Mouse (Mus musculus) c-Kit-positive CD71-negative TER-119-negative erythroid progenitor cells, embryonic 14.5 days (primary cell): ENCODE data around the gene Helq.

Experiments
- DNase-seq: peaks from one replicate; pipeline ENCODE4 v3.0.0-alpha.2; 2013; ENCODE audit warnings: low read depth

Helq gene

DNA sequence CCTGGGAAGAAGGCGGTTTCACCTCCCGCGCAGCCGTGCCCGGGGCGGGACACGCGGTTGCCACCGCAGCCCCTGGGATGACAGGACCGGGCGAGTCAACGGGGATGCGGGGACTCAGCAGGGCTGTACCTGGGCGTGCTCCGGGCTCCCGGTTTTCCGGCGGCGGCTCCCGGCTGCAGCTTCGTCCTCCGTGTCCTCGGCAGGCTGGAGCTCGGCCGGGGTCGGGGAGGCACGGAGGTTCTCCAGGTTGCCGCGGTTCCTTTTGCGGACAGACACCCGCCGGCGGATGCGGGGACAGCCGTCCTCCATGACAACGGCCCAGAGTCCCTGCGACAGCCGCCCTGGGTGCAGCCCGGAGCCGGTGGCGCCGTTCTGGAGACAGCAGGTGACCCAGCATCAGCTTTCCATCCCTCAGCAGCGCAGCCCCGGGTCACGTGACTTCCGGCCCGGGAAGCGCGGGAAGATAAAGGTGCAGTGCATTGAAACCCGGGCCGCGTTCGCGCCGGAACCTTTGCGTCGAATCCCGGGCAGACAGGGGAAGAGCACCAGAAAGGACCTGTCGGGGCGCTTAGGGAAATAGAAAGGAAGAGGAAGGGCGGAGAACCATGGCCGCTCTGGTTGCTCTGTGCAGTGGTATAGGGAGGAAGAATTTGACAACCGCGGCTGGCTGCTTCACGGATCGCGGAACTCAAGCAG is at the start of gene Helq, which contains the start of gene Mrps18c:
Gene Helq (minus strand): TSS at position 434 of the 696 bp plus-strand sequence.
Gene Mrps18c (plus strand): TSS at position 463 of the 696 bp plus-strand sequence.
- peak; percentile 88 for DNase-seq

DNA sequence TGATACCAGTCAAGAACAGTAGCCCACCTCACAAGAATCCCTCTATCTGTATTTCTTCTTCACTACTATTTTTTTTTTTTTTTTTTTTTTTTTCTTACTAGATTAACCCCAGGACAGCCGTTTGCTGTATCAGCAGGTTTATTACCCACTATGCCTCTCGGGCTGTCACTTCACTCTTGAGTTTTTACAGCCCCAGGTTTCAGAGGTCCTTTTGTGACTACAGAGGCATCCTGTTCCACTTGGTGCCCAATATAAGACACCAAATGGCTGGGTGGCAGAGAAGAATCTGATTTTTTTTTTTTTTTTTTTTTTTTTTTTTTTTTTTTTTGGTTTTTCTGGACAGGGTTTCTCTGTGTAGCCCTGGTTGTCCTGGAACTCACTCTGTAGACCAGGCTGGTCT is 48.7 kb upstream of the Helq start:
- no peak for DNase-seq

DNA sequence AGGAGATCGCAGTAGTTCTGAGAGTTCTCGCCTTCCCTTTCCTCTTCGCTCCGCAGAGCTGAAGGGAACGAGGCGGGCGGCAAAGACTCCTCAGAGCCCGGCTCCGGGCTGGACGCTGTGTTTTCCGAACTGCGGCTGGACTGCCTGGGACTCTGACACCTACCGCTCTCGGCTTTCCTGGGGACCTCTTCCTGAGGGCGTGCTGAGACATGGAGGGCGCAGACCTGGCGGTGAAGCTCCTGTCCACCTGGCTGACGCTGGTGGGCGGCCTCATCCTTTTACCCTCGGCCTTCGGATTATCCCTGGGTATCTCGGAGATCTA is 48.2 kb upstream of the Helq start:
- DNase-seq, result no peak

DNA sequence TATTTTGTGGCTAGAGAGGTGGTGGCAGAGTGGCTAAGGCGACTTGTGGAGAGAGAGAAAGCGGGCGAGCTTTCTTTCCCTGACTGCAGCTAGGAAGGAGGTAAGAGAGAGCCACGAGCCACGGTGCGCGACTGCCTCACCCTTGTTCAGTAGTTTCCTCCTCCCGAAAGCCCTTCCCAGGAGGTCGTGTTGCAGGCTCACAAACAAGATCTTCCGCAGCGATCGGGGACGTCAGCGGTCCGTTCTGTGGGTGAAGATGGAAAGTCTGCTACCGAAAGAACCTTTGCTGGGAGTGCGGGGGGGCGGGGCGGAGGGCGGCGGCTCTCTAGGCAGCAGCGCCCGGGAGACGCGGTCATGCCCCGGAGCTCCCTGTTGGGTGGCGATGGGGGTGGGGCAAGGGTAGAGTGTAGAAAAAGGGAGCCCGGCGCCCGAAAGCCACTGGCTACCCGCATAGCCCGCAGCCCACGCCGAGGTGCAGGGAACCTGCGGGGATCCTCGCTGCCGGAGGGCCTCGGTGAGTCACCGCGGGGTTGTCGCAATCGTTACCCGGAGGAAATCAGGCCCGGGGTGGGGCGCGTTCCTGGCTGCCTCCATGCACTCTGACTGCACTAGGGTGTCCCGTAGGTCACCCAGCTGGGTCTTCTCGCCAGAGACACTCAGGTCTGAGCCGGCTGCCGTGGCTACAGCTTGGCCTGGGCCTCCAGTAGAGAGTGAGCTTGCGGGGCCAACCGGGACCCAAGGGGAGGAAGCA is 47.6 kb upstream of the Helq start:
- peak; percentile 52 for DNase-seq

DNA sequence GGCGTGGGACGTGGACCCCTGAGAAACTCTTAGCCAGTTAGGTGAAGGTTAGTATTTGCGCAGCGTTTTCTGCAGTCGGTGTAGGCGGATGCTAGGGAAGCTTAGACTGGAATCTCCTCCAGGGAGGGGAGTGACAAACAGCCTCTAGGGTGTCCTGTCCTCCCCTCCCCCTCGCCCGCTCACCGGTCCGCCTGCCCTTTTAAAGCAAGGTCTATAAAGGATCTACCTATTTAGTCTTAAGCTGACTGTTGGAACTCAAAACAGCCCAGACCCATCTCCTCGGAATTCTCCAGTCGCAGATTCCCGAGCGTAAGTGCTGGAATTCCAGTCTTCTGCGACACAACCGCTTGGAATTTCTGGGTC is 47.1 kb upstream of the Helq start, which contains the start of gene Gpat3:
Gene Gpat3 (plus strand): TSS at position 229 of the 363 bp plus-strand sequence.
- DNase-seq, result no peak

DNA sequence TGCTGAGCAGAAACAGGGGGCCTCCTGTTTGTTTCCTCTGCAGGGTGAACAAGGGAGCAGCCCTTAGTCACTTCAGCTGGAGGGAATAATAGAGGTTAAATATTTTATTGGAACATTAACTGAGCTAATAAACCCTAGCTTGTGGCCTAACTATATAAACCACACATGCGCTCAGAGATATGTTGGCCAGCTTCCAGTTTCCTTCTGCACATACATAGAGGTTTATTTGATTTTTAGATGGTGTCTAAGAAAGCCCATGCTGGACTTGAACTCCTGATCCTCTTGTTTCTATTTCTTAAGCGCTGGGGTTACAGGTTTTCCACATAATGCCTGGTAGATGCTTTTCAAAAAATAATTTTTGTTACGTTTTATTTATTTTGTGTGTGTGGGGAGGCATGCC is 46.1 kb upstream of the Helq start:
- DNase-seq, result no peak

DNA sequence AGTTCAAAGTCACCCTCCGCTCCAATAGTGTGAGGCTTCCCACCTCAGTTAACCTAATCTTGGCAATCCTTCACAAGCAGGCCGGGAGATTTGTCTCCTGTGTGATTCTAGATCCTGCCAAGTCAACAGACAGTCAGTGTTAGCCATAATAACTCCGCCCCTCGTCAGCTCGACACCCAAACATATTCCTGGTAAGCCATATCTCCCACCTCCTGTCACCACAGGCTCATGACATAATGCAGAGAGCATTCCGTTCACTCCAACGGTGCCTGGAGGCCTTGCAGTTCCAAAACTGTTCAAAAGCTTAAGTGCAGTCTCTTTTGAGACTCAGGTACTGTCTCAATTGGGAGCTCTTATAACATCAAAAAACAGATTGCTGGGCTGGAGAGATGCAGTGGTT is 39.5 kb upstream of the Helq start:
- DNase-seq, result no peak

DNA sequence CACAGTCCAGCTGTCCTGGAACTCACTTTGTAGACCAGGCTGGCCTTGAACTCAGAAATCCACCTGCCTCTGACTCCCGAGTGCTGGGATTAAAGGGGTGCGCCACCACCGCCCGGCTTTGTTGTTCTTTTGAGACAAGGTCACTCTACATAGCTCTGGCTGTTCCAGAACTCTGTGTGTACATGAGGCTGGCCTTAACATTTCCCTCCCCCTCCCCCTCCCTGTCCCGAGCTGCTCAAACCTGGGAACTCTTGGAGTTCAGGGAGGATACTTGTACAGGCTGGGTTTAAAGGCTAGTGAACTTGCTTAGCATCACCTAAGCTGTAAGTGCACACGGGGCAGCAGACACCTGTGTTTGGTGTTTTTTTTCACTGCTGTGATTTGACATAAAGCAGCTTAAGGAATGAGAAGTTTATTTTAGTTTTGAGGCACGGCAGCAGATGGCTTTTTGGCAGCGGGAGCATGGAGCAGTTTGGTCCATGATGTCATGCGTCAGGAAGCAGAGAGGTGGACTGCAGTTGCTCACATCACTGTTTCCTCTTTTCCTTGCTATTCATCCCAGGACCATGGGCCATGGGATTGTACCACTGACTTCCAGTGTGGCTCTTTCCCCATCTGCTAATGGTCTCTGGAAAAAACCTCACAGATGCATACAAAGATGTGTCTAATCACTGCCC is 37.6 kb upstream of the Helq start:
- no peak for DNase-seq

DNA sequence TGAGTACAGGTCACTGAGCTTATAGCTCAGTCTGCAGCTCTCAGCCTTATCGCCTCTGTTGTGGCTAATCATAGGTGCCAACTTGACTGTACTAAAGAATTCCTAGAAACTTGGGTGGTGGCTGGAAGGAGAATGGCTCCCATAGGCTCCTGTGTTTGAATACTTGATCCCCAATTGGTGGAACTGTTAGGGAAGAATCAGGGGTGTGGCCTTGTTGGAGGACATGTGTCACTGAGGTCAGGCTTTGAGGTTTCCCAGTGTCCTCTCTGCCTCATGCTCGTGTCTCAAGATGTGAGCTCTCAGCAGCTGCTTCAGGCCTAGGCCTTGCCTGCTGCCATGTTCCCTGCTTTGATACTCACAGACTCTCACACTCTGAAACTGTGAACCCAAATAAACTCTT is 35.4 kb upstream of the Helq start:
- no peak for DNase-seq

DNA sequence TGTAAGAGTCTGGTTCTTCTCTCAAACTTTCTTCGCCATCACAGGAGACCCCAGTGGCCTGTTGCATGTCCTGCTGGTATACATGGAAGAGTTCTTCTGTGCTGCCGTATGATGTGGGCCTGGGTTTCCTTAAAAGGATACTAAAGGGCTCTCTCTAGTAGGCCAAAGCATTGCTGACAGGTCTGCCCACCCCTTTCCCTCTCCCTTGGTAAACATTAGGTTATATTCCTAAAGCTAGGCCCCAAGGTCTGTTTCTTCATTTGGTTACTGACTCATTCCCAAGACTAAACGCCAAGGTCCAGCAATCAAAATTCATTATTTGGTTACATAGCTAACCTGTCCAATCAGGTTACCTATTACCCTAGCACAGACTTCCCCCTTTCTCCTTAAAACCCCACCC is 34.3 kb upstream of the Helq start:
- DNase-seq, result no peak

DNA sequence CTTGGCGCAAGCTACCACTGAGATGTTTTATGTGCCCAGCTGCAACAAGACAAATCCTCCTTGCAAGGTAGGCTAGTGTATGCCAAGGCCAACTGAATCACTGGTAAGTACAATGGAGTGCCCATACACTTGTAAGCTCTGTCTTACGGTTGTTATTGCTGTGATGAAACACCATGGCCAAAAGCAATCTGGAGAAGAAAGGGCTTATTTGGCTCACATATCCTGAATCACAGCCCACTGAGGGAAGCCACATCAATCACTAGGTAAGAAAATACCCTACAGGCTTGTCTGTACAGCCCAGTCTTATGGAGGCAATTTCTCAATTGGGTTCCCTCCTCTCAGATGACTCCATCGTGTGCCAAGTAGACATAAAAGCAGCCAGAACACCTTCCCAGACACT is 30.3 kb upstream of the Helq start:
- DNase-seq, result no peak

DNA sequence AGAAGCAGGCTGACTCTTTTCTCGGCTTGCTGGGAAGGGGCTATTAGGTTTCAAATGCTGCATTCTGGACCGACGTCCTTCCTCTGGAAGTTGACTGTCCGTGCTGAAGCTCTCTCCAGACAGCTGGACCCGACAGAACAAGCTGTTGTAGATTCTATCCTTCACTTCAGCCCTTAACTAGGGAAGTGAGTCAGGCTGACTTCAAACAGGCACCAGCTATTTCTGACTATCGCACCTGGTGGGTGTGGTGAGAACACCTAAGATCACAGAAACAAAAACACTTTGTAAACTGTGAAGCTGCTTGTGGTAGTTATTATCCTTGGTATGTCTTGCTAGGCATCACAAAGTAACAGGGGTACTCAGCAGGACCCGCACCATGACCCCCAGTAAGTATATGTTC is 28.1 kb upstream of the Helq start:
- no peak for DNase-seq

DNA sequence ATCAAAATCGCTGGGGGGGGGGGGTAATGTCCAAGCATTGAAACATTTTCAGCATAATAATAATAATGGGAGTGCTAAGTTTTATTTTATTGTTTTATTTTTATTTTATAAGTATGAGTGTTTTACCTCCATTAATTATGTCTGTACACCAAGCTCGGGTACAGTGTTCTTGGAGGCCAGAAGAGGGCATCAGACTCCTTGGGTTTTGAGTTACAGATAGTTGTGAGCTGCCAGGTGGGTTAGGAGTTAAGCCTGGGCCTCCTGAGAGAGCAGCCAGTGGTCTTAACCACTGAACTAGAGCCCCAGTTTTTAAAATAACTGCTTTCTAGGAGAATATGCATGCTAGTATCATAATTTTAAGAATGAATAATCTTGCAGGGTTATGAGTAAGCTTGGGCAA is 27.6 kb upstream of the Helq start:
- DNase-seq, result no peak

DNA sequence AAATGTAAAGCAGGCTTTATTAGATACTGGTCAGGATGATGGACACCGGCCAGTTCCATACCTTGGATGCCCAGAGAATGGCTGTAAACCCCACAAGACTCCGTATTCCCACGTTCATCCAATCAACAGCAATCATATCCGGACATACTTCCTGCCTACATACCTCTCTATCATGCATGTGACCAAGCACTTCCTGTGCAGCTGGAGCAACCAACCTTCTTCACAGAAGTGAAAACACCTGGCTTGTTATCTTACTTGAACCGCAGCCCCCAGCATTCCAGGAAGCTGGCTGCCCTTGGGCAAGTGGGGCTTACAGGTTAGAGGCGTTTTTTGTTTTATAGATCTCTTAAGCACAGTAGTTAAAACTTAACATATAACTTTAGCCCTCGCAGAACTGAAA is 24.4 kb upstream of the Helq start:
- no peak for DNase-seq

DNA sequence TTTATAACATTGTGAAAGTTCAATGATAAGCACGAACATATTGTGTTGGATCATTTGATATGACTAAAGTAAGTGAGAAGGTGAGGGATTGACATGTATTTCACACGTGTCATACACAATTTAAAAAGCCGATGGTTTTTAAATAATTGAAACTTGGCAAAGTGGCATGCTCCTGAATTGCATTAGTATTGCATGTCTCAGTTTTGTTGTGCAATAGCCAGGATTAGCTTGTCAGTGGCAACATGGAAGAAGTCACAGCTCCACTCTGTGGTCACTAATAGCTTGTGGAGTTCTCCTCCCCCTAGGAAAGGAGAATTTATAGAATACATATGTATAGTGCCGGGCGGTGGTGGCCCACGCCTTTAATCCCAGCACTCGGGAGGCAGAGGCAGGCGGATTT is 23.0 kb upstream of the Helq start:
- no peak for DNase-seq

DNA sequence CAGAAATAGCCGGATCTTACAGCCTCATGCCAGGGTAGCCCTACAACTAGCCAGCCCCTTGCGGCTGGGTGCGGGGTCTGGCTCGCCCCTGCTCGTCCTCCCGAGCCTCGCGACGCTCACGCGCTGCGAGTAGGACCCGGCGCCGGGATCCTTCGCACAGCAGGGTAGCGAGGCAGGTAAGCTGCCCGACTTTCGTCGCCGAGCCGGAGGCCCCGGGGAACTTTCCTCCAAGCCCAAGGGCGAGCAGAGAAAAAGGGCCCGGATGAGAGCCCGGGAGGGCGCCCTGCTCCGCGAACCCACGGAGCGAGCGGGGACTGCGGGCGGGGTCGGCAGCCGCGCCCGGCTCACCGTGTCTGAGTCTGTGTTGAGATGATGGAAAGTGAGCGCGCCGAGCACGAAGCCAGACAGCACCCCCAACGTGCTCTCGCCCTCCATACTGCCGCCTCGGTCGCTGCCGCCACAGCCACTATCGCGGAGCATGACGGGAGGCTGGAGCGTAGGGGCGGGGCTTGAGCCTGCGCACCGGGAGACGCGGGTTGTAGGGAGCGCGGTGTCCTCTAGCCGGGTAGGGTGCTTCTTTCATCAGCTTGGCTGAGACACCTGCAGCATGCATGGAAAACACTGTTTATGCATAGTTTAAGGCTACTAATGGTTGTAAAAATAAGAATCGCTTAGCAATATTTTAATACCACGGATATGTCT is 22.2 kb upstream of the Helq start, which contains the start of gene Abraxas1:
Gene Abraxas1 (minus strand): TSS at position 483 of the 702 bp plus-strand sequence.
- DNase-seq, result peak; percentile 72

DNA sequence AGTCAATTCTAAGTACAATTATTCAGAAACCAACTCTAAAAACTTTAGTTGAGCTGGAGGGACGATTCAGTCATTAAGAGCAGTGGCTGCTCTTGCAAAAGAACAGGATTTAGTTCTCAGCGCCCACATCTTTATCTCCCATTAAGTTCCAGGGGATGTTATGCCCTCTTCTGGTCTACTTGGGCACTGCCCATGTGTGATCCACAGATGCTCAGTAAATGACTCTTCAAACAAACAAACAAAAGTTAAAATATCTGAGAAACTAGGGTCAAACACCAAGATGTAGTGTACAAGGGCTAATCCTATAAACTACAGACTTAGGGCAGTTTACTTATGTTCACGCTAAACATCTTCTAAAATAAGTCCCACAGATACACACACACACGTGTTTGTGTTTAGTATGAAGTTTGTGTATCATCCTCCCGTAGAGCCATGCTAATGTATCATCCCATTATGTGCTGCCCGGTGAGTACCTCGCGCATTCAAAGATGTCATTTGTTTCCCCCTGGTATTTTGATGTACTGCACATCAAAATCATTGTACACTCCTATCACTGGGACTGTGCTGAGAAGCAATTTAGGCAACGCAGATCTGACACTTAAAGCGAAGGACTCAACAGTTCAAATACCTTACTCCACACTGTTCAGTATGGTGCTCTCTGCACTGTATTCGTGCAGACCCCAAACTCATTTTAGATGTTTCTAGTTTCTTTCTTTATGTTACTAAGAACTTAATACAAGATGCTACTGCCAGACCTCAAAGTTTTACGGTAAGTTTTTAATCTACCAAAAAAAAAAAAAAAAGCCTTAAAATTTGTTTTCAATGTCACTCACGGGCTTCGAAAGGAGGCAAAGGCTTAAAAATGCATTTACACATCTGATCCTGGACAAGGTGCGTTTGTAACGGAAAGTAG is 21.4 kb upstream of the Helq start:
- DNase-seq, result no peak

DNA sequence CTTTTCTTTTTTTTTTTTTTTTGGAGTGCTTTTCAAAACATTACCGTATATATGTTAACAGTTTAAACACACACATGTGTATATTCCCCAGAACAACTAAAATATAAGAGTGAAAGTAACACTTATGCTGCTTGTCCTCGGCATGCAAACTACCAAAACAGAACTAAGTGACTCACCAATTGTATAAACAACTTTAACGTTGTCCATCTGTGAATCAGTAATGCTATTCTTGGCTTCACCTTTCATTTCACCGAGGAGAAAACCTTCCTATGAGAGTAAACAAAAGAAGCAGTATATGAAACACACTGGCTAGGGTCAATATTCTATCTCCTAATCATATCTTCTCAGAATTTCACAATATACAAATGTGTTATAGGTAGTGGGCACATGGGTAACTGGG is 19.9 kb upstream of the Helq start:
- no peak for DNase-seq

DNA sequence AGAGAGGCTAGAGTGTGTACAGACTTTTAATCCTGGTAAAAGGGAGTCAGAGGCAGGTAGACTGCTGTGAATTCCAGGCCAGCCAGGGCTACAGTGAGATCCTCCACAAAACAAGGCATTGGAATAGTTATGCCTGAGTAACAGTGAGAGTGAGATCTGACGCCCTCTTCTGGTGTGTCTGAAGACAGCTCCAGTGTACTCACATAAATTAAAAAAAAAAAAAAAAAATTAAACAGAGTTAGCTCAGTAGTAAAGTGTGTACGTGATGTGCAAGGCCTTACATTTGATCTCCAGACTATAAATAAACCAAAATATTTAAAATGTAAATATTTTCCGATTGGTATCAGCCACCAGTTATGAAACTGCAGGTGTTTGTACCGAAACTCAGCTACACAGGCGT is 4.3 kb downstream of the Helq start:
- no peak for DNase-seq

DNA sequence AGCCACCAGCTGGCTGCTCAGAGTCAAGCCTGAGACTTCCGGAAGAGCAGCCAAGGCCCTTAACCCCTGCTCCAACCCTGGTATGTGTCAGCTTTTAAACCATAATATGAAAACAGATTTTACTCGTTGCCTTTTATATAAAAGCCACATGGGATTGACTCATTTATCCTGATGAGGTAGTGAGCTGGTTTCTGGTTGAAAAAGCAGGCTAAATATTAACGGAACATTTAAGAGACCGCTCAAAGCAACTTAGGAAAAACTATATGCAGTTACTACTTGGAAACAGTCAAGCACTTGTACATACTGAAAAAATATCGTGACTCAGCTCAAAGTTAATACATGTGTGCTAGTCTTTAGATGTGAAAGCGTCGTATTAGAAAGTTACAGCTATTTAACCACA is 6.1 kb downstream of the Helq start:
- DNase-seq, result no peak

DNA sequence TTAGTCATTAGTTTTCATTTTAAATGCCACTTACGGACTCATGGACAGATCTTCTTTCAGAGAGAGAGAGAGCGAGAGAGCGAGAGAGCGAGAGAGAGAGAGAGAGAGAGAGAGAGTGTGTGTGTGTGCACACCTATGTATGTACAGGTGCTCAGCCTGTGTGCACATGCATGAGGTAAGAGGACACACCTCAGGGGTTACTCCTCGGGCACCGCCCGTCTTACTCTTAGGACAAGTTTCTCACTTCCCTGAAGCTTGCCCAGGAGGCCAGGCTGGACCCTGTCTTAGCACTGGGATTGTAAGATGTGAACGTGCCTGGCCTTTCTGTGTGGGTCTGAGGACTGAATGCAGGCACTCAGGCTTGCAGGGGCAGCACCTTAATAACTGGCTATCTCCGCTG is 10.9 kb downstream of the Helq start:
- DNase-seq, result no peak

DNA sequence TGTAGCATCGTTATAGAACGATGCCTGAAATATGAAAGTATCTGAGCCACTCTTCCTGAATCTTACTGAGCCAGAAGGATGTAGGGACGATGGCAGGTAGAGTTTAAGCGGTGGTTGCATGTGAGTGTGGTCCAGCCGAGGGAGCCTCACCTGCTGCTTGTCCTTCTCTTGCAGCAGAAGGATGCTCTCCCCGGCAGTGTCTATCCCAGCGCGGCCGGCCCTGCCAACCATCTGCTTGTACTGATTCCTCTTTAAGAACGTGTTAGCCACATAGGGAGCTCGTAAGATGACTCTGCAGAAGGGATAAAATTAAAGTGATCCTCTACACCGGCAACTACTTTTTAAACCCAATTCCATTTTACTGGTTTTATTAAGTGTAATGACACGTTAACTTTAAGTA is 19.4 kb downstream of the Helq start:
- no peak for DNase-seq
